Mouse (Mus musculus): ENCODE data around the gene Hnrnpl. TPM values are rescaled to one million over a fixed set of nuclear protein-coding genes. Genes with fewer than 3 reads are reported as not detected.
A peak's percentile ranks its signal among the peaks of the same experiment; 100 is the strongest.

Hnrnpl gene
- polyA plus RNA-seq, 1 experiment from 2014 or later: 267 TPM

DNA sequence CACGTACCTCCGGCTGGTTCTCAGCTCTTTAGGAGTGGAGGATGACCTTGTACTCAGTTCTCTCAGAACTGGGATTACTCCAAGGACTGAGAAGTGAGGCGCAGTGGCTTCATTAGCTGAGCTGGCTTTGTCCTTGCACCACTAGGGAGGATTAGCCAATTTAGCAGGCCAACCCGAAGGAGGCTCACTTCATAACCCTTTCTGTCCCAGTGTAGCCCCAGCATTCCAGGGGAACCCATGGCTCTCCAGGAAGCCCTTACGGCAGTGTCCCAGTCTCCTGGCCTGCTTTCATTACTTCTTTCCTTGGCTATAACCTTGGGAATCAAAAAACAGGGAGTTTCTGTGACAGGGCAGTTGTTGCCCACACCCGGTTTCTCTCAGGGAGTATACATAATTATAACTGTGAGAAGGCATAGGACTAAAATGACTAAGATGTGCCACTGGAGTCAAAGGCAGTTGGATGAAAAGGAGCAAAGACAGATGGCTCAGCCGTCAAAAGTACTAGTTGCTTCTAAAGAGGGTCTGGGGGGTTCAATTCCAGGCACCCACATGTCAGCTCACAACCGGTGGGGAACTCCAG, 610 bp upstream of the Hnrnpl start:
- peaks cover 9% of the 10 kb centered on the region for H3K36me3 ChIP-seq (replicated peaks)
- peak overlapping the region; percentile 94 for H3K9ac ChIP-seq
- no peaks in the 10 kb centered on the region for H3K27me3 ChIP-seq
- peak overlapping the region; percentile 100 for H3K27ac ChIP-seq
- H3K4me2 ChIP-seq: peak overlapping the region; percentile 91
- WGBS: 17% methylated on average over 8 of the region's 8 CpGs
- H3K9me3 ChIP-seq: no peaks in the 10 kb centered on the region
- H3K4me3 ChIP-seq (replicated peaks): peak overlapping the region; percentile 85
- peaks cover 31% of the 10 kb centered on the region for H3K4me1 ChIP-seq
- ATAC-seq (ENCODE audit: low FRiP score): no peak

DNA sequence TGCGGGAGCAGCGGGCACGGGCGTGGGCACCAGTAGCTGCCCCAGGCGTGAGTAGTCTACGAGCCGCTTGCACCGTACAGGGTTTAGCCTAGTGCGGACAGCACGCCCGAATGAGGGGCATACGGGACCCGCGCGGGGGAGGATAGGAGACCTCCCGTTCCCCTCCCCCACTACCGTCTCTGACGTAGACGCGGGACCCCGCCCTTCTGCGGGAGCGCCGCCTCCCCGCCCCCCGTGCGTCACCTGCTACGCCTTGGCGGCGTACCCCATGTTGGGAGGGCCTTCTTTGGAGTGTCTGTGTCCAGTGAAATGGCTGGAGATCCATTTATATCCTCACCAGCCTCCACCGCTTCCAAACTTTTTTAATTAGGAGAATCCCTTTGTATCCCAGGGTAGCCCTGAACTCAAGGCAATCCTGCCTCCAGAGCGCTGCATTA, 634 bp downstream of the Hnrnpl start:
- WGBS: under 1% methylated on average over 31 of the region's 32 CpGs
- no peaks in the 10 kb centered on the region for H3K9me3 ChIP-seq
- peak; percentile 71 for ATAC-seq (ENCODE audit: low FRiP score)
- peak overlapping the region; percentile 94 for H3K9ac ChIP-seq
- peak overlapping the region; percentile 91 for H3K4me2 ChIP-seq
- peaks cover 34% of the 10 kb centered on the region for H3K4me1 ChIP-seq
- peak overlapping the region; percentile 85 for H3K4me3 ChIP-seq (replicated peaks)
- peaks cover 21% of the 10 kb centered on the region for H3K36me3 ChIP-seq (replicated peaks)
- peak overlapping the region; percentile 100 for H3K27ac ChIP-seq
- no peaks in the 10 kb centered on the region for H3K27me3 ChIP-seq

DNA sequence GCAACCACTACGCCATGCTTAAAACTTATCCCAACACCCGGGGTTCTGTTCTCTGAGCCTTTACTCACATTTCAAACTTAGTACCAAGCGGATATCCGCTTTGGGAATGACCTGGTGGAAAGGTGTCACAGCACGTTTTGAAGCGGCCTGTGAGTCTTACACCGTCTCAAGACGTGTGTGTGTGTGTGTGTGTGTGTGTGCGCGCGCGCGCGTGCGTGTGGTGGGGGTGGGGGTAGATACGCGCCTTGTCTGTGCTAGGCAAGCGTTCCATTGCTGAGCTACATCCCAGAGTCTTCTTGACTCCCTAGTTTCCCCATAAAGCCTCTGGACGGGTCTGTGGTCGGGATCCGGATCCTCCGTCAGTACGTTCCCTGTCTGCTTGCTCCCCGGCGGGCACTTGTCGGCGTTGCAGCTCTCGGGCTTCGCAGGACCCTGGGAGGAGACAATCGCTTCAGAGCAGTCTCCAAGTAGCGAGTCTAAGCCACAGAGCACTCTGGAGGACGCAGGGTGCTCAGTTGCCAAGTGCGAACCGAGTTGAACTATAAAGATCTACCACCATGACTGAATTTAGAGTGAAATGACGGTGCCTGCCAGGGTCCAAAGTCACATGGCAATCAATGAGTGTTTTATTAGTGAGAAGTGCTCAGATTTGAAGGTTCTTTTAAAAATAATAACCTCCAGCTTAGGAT, 1.2 kb downstream of the Hnrnpl start:
- ATAC-seq (ENCODE audit: low FRiP score): peak; percentile 30
- peak overlapping the region; percentile 91 for H3K4me2 ChIP-seq
- no peaks in the 10 kb centered on the region for H3K9me3 ChIP-seq
- WGBS: under 1% methylated on average over 35 of the region's 35 CpGs
- peak overlapping the region; percentile 100 for H3K27ac ChIP-seq
- H3K36me3 ChIP-seq (replicated peaks): peaks cover 27% of the 10 kb centered on the region
- peak overlapping the region; percentile 94 for H3K9ac ChIP-seq
- H3K4me1 ChIP-seq: peaks cover 35% of the 10 kb centered on the region
- no peaks in the 10 kb centered on the region for H3K27me3 ChIP-seq
- H3K4me3 ChIP-seq (replicated peaks): peak overlapping the region; percentile 85

DNA sequence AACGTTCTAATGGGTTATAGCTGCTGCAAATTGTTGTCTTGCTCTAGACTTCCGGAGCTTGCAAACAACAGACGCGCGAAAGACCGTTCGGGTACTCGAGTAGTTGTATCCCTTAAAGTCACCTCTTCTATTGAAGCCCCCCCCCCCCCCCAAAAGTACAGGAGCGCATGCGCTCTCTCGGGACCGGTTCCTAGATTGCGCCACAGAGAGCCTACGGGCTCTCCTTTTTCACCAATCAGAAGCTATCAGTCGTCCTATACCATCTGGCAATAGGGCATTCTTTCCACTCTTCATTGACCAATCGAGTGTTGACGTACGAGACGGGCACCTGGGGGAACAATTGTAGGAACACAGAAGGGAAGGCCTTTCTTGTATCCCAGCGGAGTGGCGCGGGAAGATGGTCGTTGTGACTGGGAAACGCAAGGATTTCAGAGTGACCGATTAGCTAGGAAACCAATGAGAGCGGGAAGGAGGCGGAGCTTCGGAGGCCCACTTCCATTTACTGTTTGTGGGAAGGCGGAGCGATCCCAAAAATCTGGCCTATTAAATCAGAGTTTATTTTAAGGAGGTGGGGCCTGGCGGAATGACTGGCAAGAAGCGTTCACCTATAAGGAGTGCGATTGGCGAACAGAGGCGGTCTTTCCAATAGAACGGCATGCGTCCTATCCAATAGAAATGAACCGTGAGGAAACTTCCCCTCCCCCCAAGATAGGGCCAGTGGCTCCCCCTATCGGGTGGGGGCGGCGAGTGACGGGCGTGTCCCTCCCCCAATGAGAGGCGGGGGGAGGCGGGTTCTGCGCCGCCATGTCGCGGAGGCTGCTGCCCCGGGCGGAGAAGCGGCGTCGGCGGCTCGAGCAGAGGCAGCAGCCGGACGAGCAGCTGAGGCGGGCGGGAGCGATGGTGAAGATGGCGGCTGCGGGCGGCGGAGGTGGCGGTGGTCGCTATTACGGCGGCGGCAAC, 2.0 kb downstream of the Hnrnpl start:
- H3K9me3 ChIP-seq: no peaks in the 10 kb centered on the region
- peak overlapping the region; percentile 89 for H3K4me3 ChIP-seq (replicated peaks)
- H3K4me1 ChIP-seq: peaks cover 42% of the 10 kb centered on the region
- WGBS: under 1% methylated on average over 69 of the region's 70 CpGs
- H3K9ac ChIP-seq: peak overlapping the region; percentile 94
- H3K4me2 ChIP-seq: peak overlapping the region; percentile 96
- peaks cover 35% of the 10 kb centered on the region for H3K36me3 ChIP-seq (replicated peaks)
- peak; percentile 93 for ATAC-seq (ENCODE audit: low FRiP score)
- H3K27me3 ChIP-seq: no peaks in the 10 kb centered on the region
- peak overlapping the region; percentile 100 for H3K27ac ChIP-seq

DNA sequence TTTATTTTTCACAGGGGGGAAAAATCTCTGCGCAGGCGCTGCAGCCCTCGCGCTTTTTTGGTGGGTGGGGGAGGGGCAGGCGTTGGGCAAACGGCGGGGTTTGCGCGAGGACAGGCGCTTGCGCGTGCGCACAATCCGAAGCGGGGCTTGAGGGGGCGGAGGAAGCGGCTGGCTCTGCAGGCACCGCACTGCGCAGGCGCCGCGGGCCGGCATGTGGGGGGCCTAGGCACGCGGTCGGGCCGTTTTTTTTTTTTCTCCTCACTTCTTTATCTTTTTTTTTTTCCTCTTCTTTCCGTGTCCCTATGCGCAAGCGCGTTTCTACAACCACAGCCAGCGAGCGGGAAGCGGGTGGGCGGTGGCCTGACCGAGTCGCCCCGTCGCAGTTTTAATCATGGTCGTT, 2.9 kb downstream of the Hnrnpl start:
- Histone ChIP-seq H3K4me1 (peaks cover 50% of the 10 kb centered on the region), H3K36me3 (replicated peaks) (peaks cover 44% of the 10 kb centered on the region)
- ATAC-seq (ENCODE audit: low FRiP score): peak; percentile 31; the same call in 1 of the 2 replicates

DNA sequence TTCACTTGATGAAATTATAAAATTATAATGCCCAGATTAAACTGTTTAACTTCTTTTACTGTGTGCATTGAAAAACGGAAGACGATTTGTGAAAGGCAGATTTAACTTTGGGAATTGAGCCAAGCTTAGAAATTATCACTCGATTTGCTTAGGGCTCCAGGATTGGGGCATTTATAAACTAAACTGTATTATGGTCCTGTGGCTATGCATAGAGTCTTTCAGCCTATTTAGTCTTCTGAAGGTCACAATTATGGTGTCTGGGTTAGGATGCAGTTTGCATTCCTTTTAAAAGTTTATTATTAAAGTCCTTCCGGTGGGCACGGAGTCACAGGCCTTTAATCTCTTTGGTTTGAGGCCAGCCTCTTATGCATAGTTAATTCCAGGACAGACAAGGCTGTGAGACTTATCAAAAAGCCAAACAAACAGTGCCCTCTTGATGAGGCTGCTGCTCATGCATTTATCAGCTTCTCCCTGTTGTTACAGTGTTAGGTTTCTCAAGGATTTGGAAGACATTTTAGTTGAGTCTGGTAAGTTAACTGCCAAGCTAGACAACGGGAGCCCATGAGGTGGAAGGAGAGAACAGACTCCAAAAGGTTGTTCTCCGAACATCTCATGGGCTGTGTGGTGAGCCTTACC, 3.4 kb downstream of the Hnrnpl start:
- peaks cover 55% of the 10 kb centered on the region for H3K4me1 ChIP-seq
- H3K27me3 ChIP-seq: no peaks in the 10 kb centered on the region
- no peaks in the 10 kb centered on the region for H3K9me3 ChIP-seq
- H3K4me3 ChIP-seq (replicated peaks): peak overlapping the region; percentile 89
- peak overlapping the region; percentile 99 for H3K27ac ChIP-seq
- H3K4me2 ChIP-seq: peak overlapping the region; percentile 96
- ATAC-seq (ENCODE audit: low FRiP score): no peak
- H3K36me3 ChIP-seq (replicated peaks): peaks cover 49% of the 10 kb centered on the region
- WGBS: 13% methylated on average over 7 of the region's 7 CpGs
- peak overlapping the region; percentile 94 for H3K9ac ChIP-seq

More for the DNA sequence above, 2.9 kb downstream of the Hnrnpl start:
- Histone ChIP-seq H3K9ac (peak overlapping the region; percentile 94), H3K27ac (peak overlapping the region; percentile 99), H3K4me3 (replicated peaks) (peak overlapping the region; percentile 89), H3K9me3 (no peaks in the 10 kb centered on the region), H3K4me2 (peak overlapping the region; percentile 96), H3K27me3 (no peaks in the 10 kb centered on the region)
- WGBS: under 1% methylated on average over 38 of the region's 40 CpGs

DNA sequence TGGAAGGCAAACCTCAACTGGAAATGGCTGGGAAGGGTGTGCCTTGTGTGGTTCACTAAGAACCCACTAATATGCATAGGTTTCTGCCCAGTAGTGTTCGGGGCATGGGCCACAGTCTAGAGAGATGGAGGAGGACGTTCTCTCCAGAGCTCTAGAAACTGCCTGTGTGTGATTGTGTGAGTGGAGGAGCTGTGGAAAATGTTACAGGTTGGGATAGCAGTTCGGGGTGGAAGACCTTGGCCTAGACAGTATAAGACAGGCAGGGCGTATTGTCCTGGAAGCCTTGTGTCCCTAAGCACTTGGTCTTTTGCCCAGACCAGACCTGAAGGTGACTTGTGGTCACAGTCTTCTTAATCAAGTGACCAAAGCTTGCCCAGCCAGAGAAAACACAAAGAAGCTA, 4.1 kb downstream of the Hnrnpl start:
- Histone ChIP-seq H3K27me3 (no peaks in the 10 kb centered on the region), H3K4me2 (peak overlapping the region; percentile 96), H3K4me3 (replicated peaks) (peak overlapping the region; percentile 89), H3K36me3 (replicated peaks) (peaks cover 56% of the 10 kb centered on the region), H3K9ac (peak overlapping the region; percentile 94), H3K27ac (no peak overlapping the region), H3K4me1 (peaks cover 59% of the 10 kb centered on the region), H3K9me3 (no peaks in the 10 kb centered on the region)
- ATAC-seq (ENCODE audit: low FRiP score): no peak
- WGBS: 72% methylated on average over 4 of the region's 4 CpGs

DNA sequence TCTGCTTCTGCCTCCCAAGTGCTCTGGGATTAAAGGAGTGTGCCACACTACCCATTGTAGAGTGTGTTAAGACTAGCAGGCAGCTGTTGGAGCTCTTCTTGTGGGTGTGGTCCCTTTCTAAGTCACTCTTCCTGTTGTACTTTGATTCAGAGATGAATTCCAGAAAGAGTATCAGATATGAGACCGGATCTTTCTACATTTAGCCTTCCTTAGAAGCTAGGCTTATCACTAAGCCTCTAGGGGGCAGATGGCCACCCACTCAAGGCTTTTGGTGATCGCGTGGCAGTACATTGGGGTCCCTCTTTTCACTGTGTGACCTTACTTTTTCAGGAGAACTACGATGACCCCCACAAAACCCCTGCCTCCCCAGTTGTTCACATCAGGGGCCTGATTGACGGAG, 4.6 kb downstream of the Hnrnpl start:
- WGBS: 87% methylated on average over 5 of the region's 5 CpGs
- Histone ChIP-seq H3K9me3 (no peaks in the 10 kb centered on the region), H3K27ac (no peak overlapping the region), H3K4me2 (peak overlapping the region; percentile 96), H3K36me3 (replicated peaks) (peaks cover 61% of the 10 kb centered on the region), H3K27me3 (no peaks in the 10 kb centered on the region), H3K4me1 (peaks cover 57% of the 10 kb centered on the region), H3K4me3 (replicated peaks) (peak overlapping the region; percentile 89), H3K9ac (peak overlapping the region; percentile 94; the same call in 1 of the 2 replicates)
- ATAC-seq (ENCODE audit: low FRiP score): no peak

DNA sequence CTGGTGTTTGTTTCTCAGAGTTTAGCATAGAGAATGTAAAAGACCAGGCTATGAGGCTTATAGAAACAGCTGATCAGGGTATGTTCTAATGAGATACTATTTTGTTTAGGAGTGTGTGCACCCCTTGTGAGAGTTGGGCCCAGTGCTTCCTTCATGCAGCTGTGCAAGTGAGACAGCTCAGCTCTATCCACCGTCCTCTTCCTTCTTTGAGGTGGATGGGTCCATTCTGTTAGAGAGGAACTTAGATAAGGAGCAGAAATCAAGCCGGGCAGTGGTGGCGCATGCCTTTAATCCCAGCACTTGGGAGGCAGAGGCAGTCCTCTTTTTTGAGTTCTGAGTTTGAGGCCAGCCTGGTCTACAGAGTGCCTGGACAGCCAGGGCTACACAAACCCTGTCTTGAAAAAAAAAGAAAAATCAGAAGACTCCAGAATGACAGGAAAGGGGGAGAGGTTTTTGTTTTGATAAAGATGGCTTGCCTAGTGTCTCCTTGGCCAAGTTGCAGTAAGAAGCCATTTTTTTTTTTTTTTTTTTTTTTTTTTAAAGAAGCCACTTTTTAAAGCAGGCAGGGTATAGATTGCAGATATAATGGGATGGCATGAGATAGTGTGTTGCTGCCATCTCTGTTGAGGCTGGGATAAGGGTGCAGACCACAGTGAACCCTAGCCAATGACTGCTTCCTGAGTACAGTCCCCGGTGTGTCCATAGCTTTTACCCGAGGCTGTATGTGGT, 6.1 kb downstream of the Hnrnpl start:
- H3K36me3 ChIP-seq (replicated peaks): peaks cover 75% of the 10 kb centered on the region
- no peaks in the 10 kb centered on the region for H3K27me3 ChIP-seq
- no peak for ATAC-seq (ENCODE audit: low FRiP score)
- H3K4me2 ChIP-seq: no peak overlapping the region
- no peak overlapping the region for H3K27ac ChIP-seq
- H3K4me1 ChIP-seq: peaks cover 64% of the 10 kb centered on the region
- 0 out of 2 replicates have a peak overlapping the region, but pooled peaks have one; percentile 25 for H3K9ac ChIP-seq
- 92% methylated on average over 5 of the region's 5 CpGs for WGBS
- H3K9me3 ChIP-seq: no peaks in the 10 kb centered on the region
- H3K4me3 ChIP-seq (replicated peaks): no peak overlapping the region

DNA sequence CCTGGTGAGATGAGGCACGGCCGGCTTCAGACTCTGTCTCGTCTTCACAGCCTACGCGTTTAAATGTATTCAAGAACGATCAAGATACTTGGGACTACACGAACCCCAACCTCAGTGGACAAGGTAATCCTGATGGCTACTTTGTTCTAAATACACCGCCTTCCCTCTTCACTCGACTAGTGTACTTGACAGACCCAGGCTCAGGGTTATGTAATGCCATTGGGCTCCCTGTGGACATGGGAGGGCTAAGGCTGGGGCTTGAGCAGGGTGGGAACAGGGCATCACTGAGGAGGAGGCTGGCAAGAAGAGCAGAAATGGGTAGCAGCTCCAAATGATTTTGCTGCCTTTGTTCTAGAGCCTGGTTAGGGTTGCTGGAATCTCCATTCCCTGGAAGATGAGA, 6.9 kb downstream of the Hnrnpl start:
- no peak overlapping the region for H3K4me3 ChIP-seq (replicated peaks)
- H3K4me1 ChIP-seq: peaks cover 72% of the 10 kb centered on the region
- H3K27me3 ChIP-seq: no peaks in the 10 kb centered on the region
- peaks cover 83% of the 10 kb centered on the region for H3K36me3 ChIP-seq (replicated peaks)
- no peak overlapping the region for H3K27ac ChIP-seq
- ATAC-seq (ENCODE audit: low FRiP score): no peak
- WGBS: 91% methylated on average over 9 of the region's 9 CpGs
- no peak overlapping the region for H3K4me2 ChIP-seq
- no peaks in the 10 kb centered on the region for H3K9me3 ChIP-seq
- peak overlapping the region; percentile 25; the same call in 1 of the 2 replicates for H3K9ac ChIP-seq

DNA sequence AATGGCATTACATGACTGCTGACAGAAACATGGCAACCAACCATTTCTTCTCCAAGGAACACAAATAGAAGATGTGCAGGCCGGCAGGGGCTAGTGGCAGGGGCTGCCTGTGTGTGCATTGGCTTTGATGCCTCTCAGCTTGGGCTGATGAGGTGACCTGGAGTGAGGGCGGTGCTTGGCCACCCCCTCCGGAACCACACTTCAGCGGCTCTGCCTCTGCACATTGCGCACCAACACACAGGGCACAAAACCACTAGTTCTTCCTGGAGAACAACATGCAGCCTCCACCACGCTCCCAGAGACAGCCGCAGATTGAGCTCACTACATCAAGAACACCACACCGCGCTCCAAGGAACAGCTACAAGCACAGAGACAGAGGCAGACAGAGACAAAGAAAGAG, 7.9 kb downstream of the Hnrnpl start:
- H3K4me1 ChIP-seq: peaks cover 82% of the 10 kb centered on the region
- peak overlapping the region; percentile 10; the same call in 1 of the 2 replicates for H3K4me3 ChIP-seq (replicated peaks)
- peak overlapping the region; percentile 7; the same call in 1 of the 2 replicates for H3K9ac ChIP-seq

More for the DNA sequence above, 7.9 kb downstream of the Hnrnpl start:
- H3K27me3 ChIP-seq: no peaks in the 10 kb centered on the region
- peaks cover 93% of the 10 kb centered on the region for H3K36me3 ChIP-seq (replicated peaks)
- 82% methylated on average over 9 of the region's 9 CpGs for WGBS
- no peaks in the 10 kb centered on the region for H3K9me3 ChIP-seq
- no peak for ATAC-seq (ENCODE audit: low FRiP score)
- H3K27ac ChIP-seq: no peak overlapping the region
- no peak overlapping the region for H3K4me2 ChIP-seq
